Mouse (Mus musculus) G1E (cell line): ENCODE data around the gene Sec14l3. TPM values are rescaled to one million over a fixed set of nuclear protein-coding genes. Genes with fewer than 3 reads are reported as not detected.
"Not testable (repeated sequence)": the region's sequence is repeated elsewhere in the genome, so short reads cannot be mapped to it uniquely, and the experiment has no call there.

Experiments used
- ATAC-seq: 2 replicates; pipeline ENCODE4 v1.8.0; 2016; ENCODE audit warnings: mild to moderate bottlenecking; ENCODE audit not compliant: insufficient number of reproducible peaks, poor library complexity, low FRiP score, severe bottlenecking; ENCODE audit errors: extremely low read depth
- DNase-seq: peaks from one replicate; pipeline ENCODE4 v3.0.0; 2012; ENCODE audit warnings: low spot score
- H3K27me3 ChIP-seq: 2 replicates; pipeline ENCODE4 v1.6.1; 2012; ENCODE audit warnings: mild to moderate bottlenecking, low read length, inconsistent platforms; ENCODE audit not compliant: insufficient read depth
- H3K36me3 ChIP-seq: replicated peaks from 2 replicates; pipeline ENCODE3; 2012; ENCODE audit warnings: mild to moderate bottlenecking, inconsistent platforms
- H3K4me1 ChIP-seq: 2 replicates; pipeline ENCODE4 v1.6.1; 2012; ENCODE audit warnings: low read depth, low read length, inconsistent platforms, mixed read lengths; ENCODE audit not compliant: insufficient read depth
- H3K4me3 ChIP-seq: 2 replicates; pipeline ENCODE4 v1.5.1; 2012; ENCODE audit warnings: low read depth, mild to moderate bottlenecking, inconsistent platforms, low read length, moderate library complexity, mixed read lengths
- H3K9me3 ChIP-seq: replicated peaks from 2 replicates; pipeline ENCODE4 v1.6.1; 2012; ENCODE audit warnings: inconsistent platforms
- CTCF ChIP-seq: IDR thresholded peaks from 2 replicates; pipeline ENCODE4 v1.5.1; 2012; ENCODE audit warnings: low read depth, low read length, inconsistent platforms, mixed read lengths
- GATA1 ChIP-seq: IDR thresholded peaks from 2 replicates; pipeline ENCODE4 v1.6.1; 2012; ENCODE audit warnings: borderline replicate concordance, low read length, inconsistent platforms, mixed read lengths
- GATA2 ChIP-seq: IDR thresholded peaks from 2 replicates; pipeline ENCODE4 v1.6.1; 2012; ENCODE audit warnings: low read depth, low read length, inconsistent platforms, borderline replicate concordance
- POLR2AphosphoS5 ChIP-seq: IDR thresholded peaks from 2 replicates; pipeline ENCODE4 v1.6.1; 2012; ENCODE audit warnings: low read depth, low read length, inconsistent platforms; ENCODE audit not compliant: insufficient replicate concordance
- TAL1 ChIP-seq: conservative IDR thresholded peaks from 2 replicates; pipeline ENCODE4 v1.6.1; 2012; ENCODE audit warnings: low read depth, low read length, inconsistent platforms, mixed read lengths
- polyA plus RNA-seq: library from polyadenylated mRNA; stranded (reverse); fragments of >175 nt; gene quantifications from 2 replicates; pipeline ENCODE4 v1.2.3, GENCODE M21; 2012
- total RNA-seq, 2 experiments: library from RNA; stranded (forward) in 1 of 2; stranded (reverse) in 1 of 2; fragments of 200-1000 nt in 1 of 2; fragments of >200 nt in 1 of 2; fragmentation: Nextera tagmentation in 1 of 2; gene quantifications; 2 replicates each; pipeline ENCODE4 v1.2.3; 2014 to 2017

Gene Sec14l3
- total and polyA plus RNA-seq, 3 experiments: 0.11 TPM; not detected in 2

- peaks cover 12% of the 10 kb centered on the region for H3K36me3 ChIP-seq
- peaks cover 48% of the 10 kb centered on the region for H3K27me3 ChIP-seq
- H3K4me3 ChIP-seq: no peak overlapping the region
- DNase-seq (no peak), ATAC-seq (no peak)
- TF ChIP-seq GATA2: no peak
- TF ChIP-seq GATA1: no peak
- TF ChIP-seq POLR2AphosphoS5: no peak
- no peak for TF ChIP-seq TAL1
- TF ChIP-seq CTCF: no peak
- no peaks in the 10 kb centered on the region for H3K4me1 ChIP-seq
- H3K9me3 ChIP-seq: no peaks in the 10 kb centered on the region
Measured at GRCm38 (mm10) chr11:4108691-4109090, 44.0 kb downstream of the Sec14l3 start.

DNA sequence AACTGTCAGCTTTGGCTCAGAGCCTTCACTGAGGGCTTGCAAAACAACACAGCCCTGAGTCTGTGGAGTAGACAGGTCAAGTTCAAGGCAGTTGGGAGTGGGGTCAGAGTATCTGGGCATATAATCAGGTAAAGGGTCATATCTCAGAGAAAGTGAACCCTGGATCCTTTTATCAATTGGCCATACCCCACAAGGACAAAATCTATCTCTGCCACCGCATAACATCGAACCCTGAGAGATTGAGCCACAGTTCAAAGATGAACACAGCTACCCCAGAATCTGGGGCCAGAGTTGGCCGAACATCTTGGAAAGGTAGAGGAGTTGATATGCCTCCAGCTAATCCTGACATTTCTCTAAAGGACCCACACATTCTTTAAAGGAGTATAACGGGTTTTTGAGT, 47.4 kb downstream of the Sec14l3 start:
- H3K4me1 ChIP-seq: peaks cover 12% of the 10 kb centered on the region
- no peak overlapping the region for H3K4me3 ChIP-seq
- no peak for DNase-seq
- peaks cover 62% of the 10 kb centered on the region for H3K27me3 ChIP-seq
- H3K9me3 ChIP-seq: no peaks in the 10 kb centered on the region
- no peak for ATAC-seq
- TF ChIP-seq POLR2AphosphoS5 (no peak), GATA2 (no peak), TAL1 (no peak), CTCF (no peak), GATA1 (no peak)
- peaks cover 10% of the 10 kb centered on the region for H3K36me3 ChIP-seq

- peaks cover 10% of the 10 kb centered on the region for H3K36me3 ChIP-seq
- H3K4me1 ChIP-seq: peaks cover 18% of the 10 kb centered on the region
- H3K27me3 ChIP-seq: peaks cover 69% of the 10 kb centered on the region
- no peaks in the 10 kb centered on the region for H3K9me3 ChIP-seq
- TF ChIP-seq POLR2AphosphoS5 (no peak), CTCF (no peak), GATA1 (no peak), TAL1 (no peak), GATA2 (no peak)
- ATAC-seq (no peak), DNase-seq (no peak)
- no peak overlapping the region for H3K4me3 ChIP-seq
Measured at GRCm38 (mm10) chr11:4112861-4113260, 48.2 kb downstream of the Sec14l3 start.

- DNase-seq: no peak
- H3K36me3 ChIP-seq: peaks cover 8% of the 10 kb centered on the region
- peaks cover 24% of the 10 kb centered on the region for H3K4me1 ChIP-seq
- no peak overlapping the region for H3K4me3 ChIP-seq
- TF ChIP-seq POLR2AphosphoS5 (no peak), GATA1 (no peak), CTCF (no peak), GATA2 (no peak), TAL1 (no peak)
- H3K9me3 ChIP-seq: no peaks in the 10 kb centered on the region
- peaks cover 71% of the 10 kb centered on the region for H3K27me3 ChIP-seq
- ATAC-seq: no peak
Measured at GRCm38 (mm10) chr11:4113496-4113895, 48.9 kb downstream of the Sec14l3 start.

GRCm38 (mm10) chr11:4113970-4114369, 49.3 kb downstream of the Sec14l3 start:
- Histone ChIP-seq H3K4me3 (no peak overlapping the region), H3K27me3 (peaks cover 73% of the 10 kb centered on the region), H3K9me3 (no peaks in the 10 kb centered on the region), H3K4me1 (peaks cover 29% of the 10 kb centered on the region), H3K36me3 (peaks cover 6% of the 10 kb centered on the region)
- DNase-seq: no peak
- TF ChIP-seq GATA2: no peak
- no peak for TF ChIP-seq CTCF
- no peak for TF ChIP-seq POLR2AphosphoS5
- no peak for TF ChIP-seq GATA1
- no peak for TF ChIP-seq TAL1
- ATAC-seq: no peak

DNA sequence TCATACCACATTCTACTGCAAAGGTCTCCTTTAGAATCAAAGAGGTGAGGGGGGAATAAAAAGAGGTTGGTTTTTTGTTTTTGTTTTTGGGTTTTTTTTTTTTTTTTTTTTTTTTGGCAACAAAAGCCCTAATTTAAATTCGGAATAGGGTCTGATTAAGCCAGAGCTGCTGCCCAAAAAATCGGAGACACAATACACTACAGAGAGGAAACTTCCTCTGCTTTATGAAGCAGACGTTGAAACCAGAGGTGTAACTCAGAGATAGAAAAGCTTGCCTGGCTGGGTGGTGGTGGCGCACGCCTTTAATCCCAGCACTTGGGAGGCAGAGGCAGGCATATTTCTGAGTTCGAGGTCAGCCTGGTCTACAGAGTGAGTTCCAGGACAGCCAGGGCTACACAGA, 49.9 kb downstream of the Sec14l3 start:
- H3K4me1 ChIP-seq: peaks cover 32% of the 10 kb centered on the region
- not testable (repeated sequence) for H3K4me3 ChIP-seq, DNase-seq, H3K9me3 ChIP-seq, ATAC-seq, H3K36me3 ChIP-seq
- peaks cover 75% of the 10 kb centered on the region for H3K27me3 ChIP-seq

- DNase-seq: no peak
- peaks cover 35% of the 10 kb centered on the region for H3K4me1 ChIP-seq
- H3K4me3 ChIP-seq: no peak overlapping the region
- H3K27me3 ChIP-seq: peaks cover 84% of the 10 kb centered on the region
- TF ChIP-seq TAL1 (no peak), GATA1 (no peak), CTCF (no peak), POLR2AphosphoS5 (no peak), GATA2 (no peak)
- H3K9me3 ChIP-seq: no peaks in the 10 kb centered on the region
- ATAC-seq: no peak
- peaks cover 7% of the 10 kb centered on the region for H3K36me3 ChIP-seq
Measured at GRCm38 (mm10) chr11:4115407-4115806, 50.8 kb downstream of the Sec14l3 start.
